10 mouse cellular contexts compared by ENCODE assay signal in the genomic region with DNA sequence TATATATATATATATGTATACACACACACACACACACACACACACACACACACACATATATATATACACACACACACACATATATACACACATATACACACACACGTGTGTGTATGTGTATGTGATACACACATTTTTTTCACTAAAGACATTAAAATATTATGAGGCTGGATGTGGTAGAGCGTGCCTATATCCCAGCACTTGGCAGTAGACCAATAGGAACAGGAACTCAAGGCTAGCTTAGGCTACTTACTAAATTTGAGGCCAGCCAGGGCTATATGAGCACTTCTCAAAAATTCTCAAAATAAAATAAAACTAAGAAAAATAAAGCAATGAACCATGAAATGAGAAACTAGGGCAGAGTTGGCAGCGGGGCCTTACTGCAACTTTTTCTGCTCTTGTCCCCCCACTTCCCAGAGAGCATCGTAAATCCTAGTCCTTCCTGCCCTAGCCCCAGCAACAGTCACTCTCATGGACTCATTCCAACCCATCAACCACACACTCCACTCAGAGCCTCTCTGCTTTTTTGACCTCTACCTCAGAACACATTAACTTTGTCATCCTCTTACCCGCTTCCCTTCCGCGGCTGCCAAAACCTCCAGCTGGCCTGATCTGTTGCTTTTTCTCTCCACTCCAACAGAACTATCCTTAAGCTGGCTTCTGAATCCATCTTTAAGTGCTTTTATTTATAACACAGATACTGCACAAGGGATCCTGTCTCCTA.
A peak's percentile ranks its signal among the peaks of the same experiment; 100 is the strongest.
DNase-seq lines count a peak whose midpoint lies in the region; ATAC-seq and TF ChIP-seq lines count a peak whose summit lies in the region.
"Had no signal": no experiment of that assay in that cellular context is flagged by ENCODE, and none has a peak within 500 bp of the region (broad histone marks: within the 10 kb centered on the region; RNA-seq: fewer than 3 reads in every experiment).

No protein-coding gene starts in this region.

- H3K9me3 ChIP-seq in heart, embryonic 10.5 days = no peaks in the 10 kb centered on the region
- H3K9me3 ChIP-seq in forebrain, embryonic 12.5 days = no peaks in the 10 kb centered on the region
- H3K9me3 ChIP-seq in hindbrain, embryonic 16.5 days (ENCODE audit: control insufficient read depth, low read length) = no peaks in the 10 kb centered on the region
- H3K9me3 ChIP-seq in midbrain, embryonic 11.5 days (ENCODE audit: control insufficient read depth, low read length) = no peaks in the 10 kb centered on the region

- 56% methylated on average over 7 of the region's 7 CpGs for WGBS in heart, adult 2 months
- WGBS in heart, embryonic 10.5 days = 91% methylated on average over 7 of the region's 7 CpGs
- WGBS in kidney, adult 2 months = 44% methylated on average over 7 of the region's 7 CpGs
- 95% methylated on average over 7 of the region's 7 CpGs for WGBS in forebrain, embryonic 12.5 days
- WGBS in hindbrain, embryonic 16.5 days = 81% methylated on average over 7 of the region's 7 CpGs
- 95% methylated on average over 7 of the region's 7 CpGs for WGBS in midbrain, embryonic 11.5 days

- H3K4me1 ChIP-seq in heart, adult 2 months (ENCODE audit: control insufficient read depth, insufficient read depth, low read length) = peaks cover 1% of the 10 kb centered on the region; the same call in 1 of the 2 replicates
- no peaks in the 10 kb centered on the region for H3K4me1 ChIP-seq in heart, embryonic 10.5 days
- H3K4me1 ChIP-seq in kidney, adult 2 months (ENCODE audit: control insufficient read depth, insufficient read depth, low read length) = no peaks in the 10 kb centered on the region
- no peaks in the 10 kb centered on the region for H3K4me1 ChIP-seq in forebrain, embryonic 12.5 days
- H3K4me1 ChIP-seq in hindbrain, embryonic 16.5 days (ENCODE audit: control insufficient read depth, insufficient read depth, low read depth, low read length) = no peaks in the 10 kb centered on the region
- H3K4me1 ChIP-seq in midbrain, embryonic 11.5 days (ENCODE audit: control insufficient read depth, insufficient read depth, low read length) = no peaks in the 10 kb centered on the region

- H3K9ac ChIP-seq in heart, adult 2 months (ENCODE audit: low read depth, low read length) = no peak overlapping the region
- no peak overlapping the region for H3K9ac ChIP-seq in forebrain, embryonic 12.5 days
- H3K9ac ChIP-seq in hindbrain, embryonic 16.5 days (ENCODE audit: low read depth, low read length) = no peak overlapping the region
- H3K9ac ChIP-seq in midbrain, embryonic 11.5 days (ENCODE audit: low read length) = no peak overlapping the region
- H3K9ac ChIP-seq: liver, embryonic 14.5 days had no signal

- ATAC-seq in granulocyte monocyte progenitor cell, adult 5-6 weeks (replicated peaks; ENCODE audit: poor library complexity, severe bottlenecking) = peak; percentile 48; the same call in 1 of the 2 replicates
- ATAC-seq in forebrain, embryonic 12.5 days (ENCODE audit: low FRiP score) = no peak
- ATAC-seq in hindbrain, embryonic 16.5 days = no peak
- ATAC-seq in midbrain, embryonic 11.5 days (ENCODE audit: low FRiP score) = no peak

- H3K27me3 ChIP-seq in heart, adult 2 months (ENCODE audit: control insufficient read depth, insufficient read depth, low read length) = no peaks in the 10 kb centered on the region
- H3K27me3 ChIP-seq in heart, embryonic 10.5 days (ENCODE audit: insufficient read depth, poor library complexity, severe bottlenecking) = no peaks in the 10 kb centered on the region
- no peaks in the 10 kb centered on the region for H3K27me3 ChIP-seq in kidney, adult 2 months (replicated peaks; ENCODE audit: control insufficient read depth, insufficient read depth, low read length)
- no peaks in the 10 kb centered on the region for H3K27me3 ChIP-seq in forebrain, embryonic 12.5 days
- H3K27me3 ChIP-seq in hindbrain, embryonic 16.5 days (replicated peaks; ENCODE audit: control insufficient read depth, insufficient read depth, low read length) = no peaks in the 10 kb centered on the region
- no peaks in the 10 kb centered on the region for H3K27me3 ChIP-seq in midbrain, embryonic 11.5 days (ENCODE audit: control insufficient read depth, insufficient read depth, low read length)

- no peaks in the 10 kb centered on the region for H3K36me3 ChIP-seq in heart, adult 2 months (ENCODE audit: control insufficient read depth, insufficient read depth, low read length)
- H3K36me3 ChIP-seq in heart, embryonic 10.5 days = peaks cover 21% of the 10 kb centered on the region; the same call in 1 of the 2 replicates
- no peaks in the 10 kb centered on the region; the same call in 1 of the 2 replicates for H3K36me3 ChIP-seq in kidney, adult 2 months (ENCODE audit: control insufficient read depth, insufficient read depth, low read length)
- H3K36me3 ChIP-seq in forebrain, embryonic 12.5 days (replicated peaks) = peaks cover 25% of the 10 kb centered on the region
- 0 out of 2 replicates have a peak, but pooled peaks cover 2% of the 10 kb centered on the region for H3K36me3 ChIP-seq in hindbrain, embryonic 16.5 days (ENCODE audit: control insufficient read depth, insufficient read depth, low read length)
- H3K36me3 ChIP-seq in midbrain, embryonic 11.5 days (ENCODE audit: control insufficient read depth, insufficient read depth, low read length) = 0 out of 2 replicates have a peak, but pooled peaks cover 2% of the 10 kb centered on the region

- no peaks in the 10 kb centered on the region for H3K79me2 ChIP-seq in heart, adult 2 months (replicated peaks; ENCODE audit: control insufficient read depth, insufficient read depth, low read length)

- H3K4me2 ChIP-seq in forebrain, embryonic 12.5 days = no peak overlapping the region
- H3K4me2 ChIP-seq in hindbrain, embryonic 16.5 days (ENCODE audit: low read length) = no peak overlapping the region
- H3K4me2 ChIP-seq in midbrain, embryonic 11.5 days = no peak overlapping the region

- no peak for TF ChIP-seq CTCF in heart, adult 2 months (IDR thresholded peaks at IDR 0.05)
- TF ChIP-seq CTCF in kidney, adult 2 months (conservative IDR thresholded peaks at IDR 0.05; ENCODE audit: insufficient read depth, insufficient read length, low read depth, low read length) = no peak

- intact Hi-C loops in heart, adult 2 months (cut with DNase I) = no loop called here

- TF ChIP-seq EP300 in heart, adult 2 months (IDR thresholded peaks at IDR 0.05; ENCODE audit: insufficient read depth, low read depth, low read length) = no peak

- no peak overlapping the region for H3K27ac ChIP-seq in heart, adult 2 months
- no peak overlapping the region for H3K27ac ChIP-seq in heart, embryonic 10.5 days
- H3K27ac ChIP-seq in kidney, adult 2 months (ENCODE audit: insufficient read depth, low read depth, low read length) = no peak overlapping the region
- H3K27ac ChIP-seq in forebrain, embryonic 12.5 days = no peak overlapping the region
- no peak overlapping the region for H3K27ac ChIP-seq in hindbrain, embryonic 16.5 days (ENCODE audit: low read depth, low read length)
- H3K27ac ChIP-seq in midbrain, embryonic 11.5 days (ENCODE audit: low read depth, low read length) = no peak overlapping the region
- H3K27ac ChIP-seq: liver, embryonic 14.5 days had no signal

- H3K4me3 ChIP-seq in heart, adult 2 months = no peak overlapping the region
- H3K4me3 ChIP-seq in heart, embryonic 10.5 days = no peak overlapping the region
- no peak overlapping the region for H3K4me3 ChIP-seq in kidney, adult 2 months (ENCODE audit: insufficient read depth, low read depth, low read length)
- H3K4me3 ChIP-seq in forebrain, embryonic 12.5 days (replicated peaks) = no peak overlapping the region
- no peak overlapping the region for H3K4me3 ChIP-seq in hindbrain, embryonic 16.5 days (ENCODE audit: low read length)
- no peak overlapping the region for H3K4me3 ChIP-seq in midbrain, embryonic 11.5 days (ENCODE audit: low read depth, low read length)

- peak; percentile 31 to 40 for DNase-seq in heart, adult 2 months
- DNase-seq in heart, embryonic 10.5 days (ENCODE audit: low spot score) = no peak
- DNase-seq in kidney, adult 2 months = peak; percentile 58
- DNase-seq in lung, postnatal 14 days = peak; percentile 39
- DNase-seq in midbrain, embryonic 11.5 days (ENCODE audit: low spot score, missing footprints) = no peak
- DNase-seq: adrenal gland, postnatal 14 days had no signal

- TF ChIP-seq POLR2A in heart, adult 2 months (IDR thresholded peaks at IDR 0.05; ENCODE audit: insufficient read depth, low read depth, low read length) = no peak
- TF ChIP-seq POLR2A in kidney, adult 2 months (IDR thresholded peaks at IDR 0.05; ENCODE audit: low read depth, low read length) = no peak

Comparison
In these comparisons a context has a peak if more than half of its experiments do, and no peak if none do; other contexts are left out.
1. DNase-seq: peak in heart, adult 2 months (2 of 2), kidney, adult 2 months (single experiment) and lung, postnatal 14 days (single experiment); none in heart, embryonic 10.5 days (single experiment) and midbrain, embryonic 11.5 days (single experiment).